Mouse (Mus musculus): ENCODE data around the gene Mfsd6. TPM values are rescaled to one million over a fixed set of nuclear protein-coding genes. Genes with fewer than 3 reads are reported as not detected.

Gene Mfsd6
- polyA plus RNA-seq, 2 experiments = 0.47 to 0.52 TPM

DNA sequence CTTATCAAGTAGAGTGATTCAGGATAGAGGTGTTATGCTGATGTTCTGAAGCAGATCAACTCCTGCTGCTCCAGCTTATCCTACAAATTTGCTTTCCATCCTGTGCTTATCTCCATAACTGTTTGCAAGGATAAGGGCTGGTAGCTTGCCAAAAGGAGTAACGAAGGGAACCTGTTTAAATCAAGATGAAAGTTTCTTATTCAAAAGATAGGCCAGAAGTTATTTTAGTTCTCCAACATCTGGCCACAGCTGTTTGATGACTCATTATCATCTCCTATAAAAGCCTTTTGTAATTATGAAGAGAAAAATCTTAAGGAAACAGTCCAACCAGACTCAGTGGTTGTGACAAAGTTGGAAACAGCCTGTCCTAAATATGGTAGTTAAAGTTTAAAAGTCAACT, 109.0 kb downstream of the Mfsd6 start:
- Histone ChIP-seq H3K36me3 (replicated peaks; ENCODE audit: control insufficient read depth, insufficient read depth, low read depth) (no peaks in the 10 kb centered on the region), H3K27me3 (ENCODE audit: control insufficient read depth, insufficient read depth, low read length) (no peaks in the 10 kb centered on the region), H3K4me1 (replicated peaks; ENCODE audit: control insufficient read depth in 2 of 2, insufficient read depth in 2 of 2, low read length in 1 of 2) (no peaks in the 10 kb centered on the region), H3K4me2 (ENCODE audit: low read depth) (no peak overlapping the region), H3K4me3 (ENCODE audit: insufficient read depth in 1 of 2, low read depth in 2 of 2, low read length in 2 of 2) (no peak overlapping the region), H3K27ac (no peak overlapping the region), H3K9ac (replicated peaks) (no peak overlapping the region), H3K9me3 (ENCODE audit: control insufficient read depth, low read length) (no peaks in the 10 kb centered on the region)
- ATAC-seq (ENCODE audit: insufficient read depth) = no peak
- TF ChIP-seq EP300 (IDR thresholded peaks at IDR 0.05; ENCODE audit: low read depth) (no peak), CTCF (IDR thresholded peaks at IDR 0.05; ENCODE audit: low read depth) (no peak)
- WGBS (ENCODE audit: insufficient replicate concordance) = 42% methylated on average over 1 of the region's 1 CpGs
- DNase-seq (ENCODE audit: low read depth in 3 of 3, low spot score in 3 of 3) = no peak

DNA sequence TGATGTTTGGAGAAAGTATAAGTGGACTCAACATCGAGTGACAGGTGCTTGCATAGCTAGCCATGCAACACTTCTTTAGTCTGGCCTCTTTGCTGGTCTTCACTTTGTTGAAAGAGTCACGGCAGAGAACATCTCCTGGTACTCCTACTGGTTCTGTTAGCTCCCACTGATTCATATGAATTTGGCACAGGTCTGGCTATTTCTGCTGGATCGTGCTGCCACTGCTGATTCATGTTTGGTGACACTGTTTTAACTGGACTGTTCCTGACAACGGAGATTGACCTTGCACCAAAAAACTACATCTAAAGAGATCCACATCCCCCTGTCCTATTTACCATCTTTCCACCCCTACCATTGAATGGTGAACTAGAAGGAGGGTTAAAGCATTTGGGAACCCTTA, 118.8 kb downstream of the Mfsd6 start:
- no peaks in the 10 kb centered on the region for H3K4me1 ChIP-seq (replicated peaks; ENCODE audit: control insufficient read depth in 2 of 2, insufficient read depth in 2 of 2, low read length in 1 of 2)
- H3K36me3 ChIP-seq (replicated peaks; ENCODE audit: control insufficient read depth, insufficient read depth, low read depth) = no peaks in the 10 kb centered on the region
- DNase-seq (ENCODE audit: low read depth in 3 of 3, low spot score in 3 of 3) = no peak
- H3K9me3 ChIP-seq (ENCODE audit: control insufficient read depth, low read length) = no peaks in the 10 kb centered on the region
- TF ChIP-seq EP300 (IDR thresholded peaks at IDR 0.05; ENCODE audit: low read depth) (no peak), CTCF (IDR thresholded peaks at IDR 0.05; ENCODE audit: low read depth) (no peak)
- no peak for ATAC-seq (ENCODE audit: insufficient read depth)
- H3K27me3 ChIP-seq (ENCODE audit: control insufficient read depth, insufficient read depth, low read length) = no peaks in the 10 kb centered on the region
- no peak overlapping the region for H3K9ac ChIP-seq (replicated peaks)
- H3K4me2 ChIP-seq (ENCODE audit: low read depth) = no peak overlapping the region
- no peak overlapping the region for H3K27ac ChIP-seq
- 69% methylated on average over 4 of the region's 4 CpGs for WGBS (ENCODE audit: insufficient replicate concordance)
- H3K4me3 ChIP-seq (ENCODE audit: insufficient read depth in 1 of 2, low read depth in 2 of 2, low read length in 2 of 2) = no peak overlapping the region

DNA sequence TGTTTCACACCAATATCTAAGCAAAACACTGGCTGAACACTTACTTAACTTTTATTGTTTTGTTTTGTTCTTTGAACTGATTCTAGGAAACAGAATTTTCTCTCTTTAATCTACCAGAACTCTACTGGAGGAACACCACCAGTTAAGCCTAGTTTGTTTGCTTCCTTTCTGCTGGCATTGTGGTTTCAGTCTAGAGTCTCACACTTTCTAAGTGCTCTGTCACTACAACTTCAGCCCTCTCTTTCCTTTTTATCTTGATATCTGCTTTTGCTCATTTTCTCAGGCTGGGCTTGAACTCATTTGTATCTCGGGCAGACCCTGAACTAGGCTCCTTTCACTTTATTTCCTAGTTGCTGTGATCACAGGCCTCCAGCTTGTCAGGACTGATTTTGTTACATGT, 119.6 kb downstream of the Mfsd6 start:
- 9% methylated on average over 1 of the region's 1 CpGs for WGBS (ENCODE audit: insufficient replicate concordance)
- Histone ChIP-seq H3K4me3 (ENCODE audit: insufficient read depth in 1 of 2, low read depth in 2 of 2, low read length in 2 of 2) (no peak overlapping the region), H3K9ac (replicated peaks) (no peak overlapping the region), H3K36me3 (replicated peaks; ENCODE audit: control insufficient read depth, insufficient read depth, low read depth) (no peaks in the 10 kb centered on the region), H3K9me3 (ENCODE audit: control insufficient read depth, low read length) (no peaks in the 10 kb centered on the region), H3K4me1 (replicated peaks; ENCODE audit: control insufficient read depth in 2 of 2, insufficient read depth in 2 of 2, low read length in 1 of 2) (no peaks in the 10 kb centered on the region), H3K27me3 (ENCODE audit: control insufficient read depth, insufficient read depth, low read length) (no peaks in the 10 kb centered on the region), H3K4me2 (ENCODE audit: low read depth) (no peak overlapping the region), H3K27ac (no peak overlapping the region)
- no peak for DNase-seq (ENCODE audit: low read depth in 3 of 3, low spot score in 3 of 3)
- TF ChIP-seq CTCF (IDR thresholded peaks at IDR 0.05; ENCODE audit: low read depth) (no peak), EP300 (IDR thresholded peaks at IDR 0.05; ENCODE audit: low read depth) (no peak)
- ATAC-seq (ENCODE audit: insufficient read depth) = no peak

Other genes starting within 250 kb of the Mfsd6 start
- 5.3 and 7.3 TPM in 2 replicates for gene Nab1, start 226.8 kb downstream of the Mfsd6 start, polyA plus RNA-seq (2012; rRNA removed)
- 9.0 and 10.0 TPM in 2 replicates for gene Nab1, start 226.8 kb downstream of the Mfsd6 start, polyA plus RNA-seq (2014; fragmentation: Nextera tagmentation; extraction: Ambion mirVana)
- 2.2 and 2.6 TPM in 2 replicates for gene Nemp2, start 96.8 kb downstream of the Mfsd6 start, polyA plus RNA-seq (2012; rRNA removed)
- 1.6 and 1.7 TPM in 2 replicates for gene Nemp2, start 96.8 kb downstream of the Mfsd6 start, polyA plus RNA-seq (2014; fragmentation: Nextera tagmentation; extraction: Ambion mirVana)
- gene Inpp1, start 90.2 kb upstream of the Mfsd6 start, polyA plus RNA-seq (2012; rRNA removed) = 1.3 and 1.5 TPM in 2 replicates
- 1.7 and 1.9 TPM in 2 replicates for gene Inpp1, start 90.2 kb upstream of the Mfsd6 start, polyA plus RNA-seq (2014; fragmentation: Nextera tagmentation; extraction: Ambion mirVana)
- 7.2 and 10.4 TPM in 2 replicates for gene Hibch, start 117.5 kb upstream of the Mfsd6 start, polyA plus RNA-seq (2012; rRNA removed)
- 18.5 and 19.0 TPM in 2 replicates for gene Hibch, start 117.5 kb upstream of the Mfsd6 start, polyA plus RNA-seq (2014; fragmentation: Nextera tagmentation; extraction: Ambion mirVana)